Mouse (Mus musculus) right cerebral cortex, postnatal 25 days (tissue): ENCODE measurements around the gene Dmtf1.
A peak's percentile ranks its signal among the peaks of the same experiment; 100 is the strongest.
"Not testable (repeated sequence)": the region's sequence is repeated elsewhere in the genome, so short reads cannot be mapped to it uniquely, and the experiment has no call there.

Source experiments
- DNase-seq: peaks from one replicate; pipeline ENCODE4 v3.0.0; 2022

Dmtf1 gene

DNA sequence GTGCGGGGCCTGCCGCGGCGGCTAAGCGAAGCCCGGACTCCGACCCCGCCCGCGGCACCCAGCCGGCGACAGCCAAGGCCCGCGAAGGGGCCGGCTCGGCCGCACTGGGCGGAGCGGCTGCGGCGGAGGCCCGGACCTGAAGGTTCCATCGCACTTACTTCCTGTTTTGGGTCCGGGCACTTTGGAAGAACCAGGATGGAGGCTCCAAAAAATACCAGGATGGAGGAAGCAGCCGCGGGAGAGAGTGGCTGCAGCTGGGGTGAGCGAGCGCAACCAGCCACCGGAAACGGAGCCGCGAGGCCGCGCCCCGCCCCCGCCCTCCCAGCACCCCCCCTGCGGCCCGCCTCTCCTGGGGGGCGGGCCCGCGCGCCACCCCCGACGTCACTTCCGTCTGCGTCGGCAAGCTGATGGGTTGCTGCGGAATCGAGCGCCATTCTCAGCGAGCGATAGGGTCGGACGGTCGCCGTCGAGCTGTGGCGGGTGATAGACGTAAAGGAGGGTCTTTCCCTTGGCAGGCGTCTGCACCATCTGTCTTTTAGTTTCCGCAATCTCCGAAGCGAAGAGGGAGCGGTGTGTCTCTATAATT is at the start of gene Dmtf1:
Gene Dmtf1 (minus strand): TSS at position 321 of the 586 bp plus-strand sequence.
- DNase-seq = peak; percentile 90

DNA sequence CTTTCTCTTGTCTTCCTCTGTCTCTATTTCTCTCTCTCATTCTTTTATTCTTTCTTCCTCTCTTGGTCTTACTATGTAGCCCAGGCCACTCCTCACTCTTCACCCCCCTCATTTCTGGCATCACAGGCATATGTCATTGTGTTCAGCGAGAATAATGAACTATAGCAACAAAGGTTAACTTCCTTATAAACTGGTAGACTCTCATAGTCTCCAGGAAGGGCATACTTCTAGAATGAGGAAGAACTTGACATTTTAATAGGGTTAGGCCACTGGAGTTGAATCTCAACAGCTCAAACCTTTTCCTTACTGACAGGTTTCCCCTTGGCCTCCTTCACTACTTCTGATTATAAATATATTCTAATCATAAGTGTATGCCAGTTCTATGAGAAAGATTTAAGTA is 24.9 kb upstream of the Dmtf1 start:
- DNase-seq = no peak

GRCm38 (mm10) chr5:9173295-9173694 is 11.7 kb upstream of the Dmtf1 start:
- DNase-seq = no peak

GRCm38 (mm10) chr5:9169328-9170005 is 7.9 kb upstream of the Dmtf1 start:
- not testable (repeated sequence) for DNase-seq

DNA sequence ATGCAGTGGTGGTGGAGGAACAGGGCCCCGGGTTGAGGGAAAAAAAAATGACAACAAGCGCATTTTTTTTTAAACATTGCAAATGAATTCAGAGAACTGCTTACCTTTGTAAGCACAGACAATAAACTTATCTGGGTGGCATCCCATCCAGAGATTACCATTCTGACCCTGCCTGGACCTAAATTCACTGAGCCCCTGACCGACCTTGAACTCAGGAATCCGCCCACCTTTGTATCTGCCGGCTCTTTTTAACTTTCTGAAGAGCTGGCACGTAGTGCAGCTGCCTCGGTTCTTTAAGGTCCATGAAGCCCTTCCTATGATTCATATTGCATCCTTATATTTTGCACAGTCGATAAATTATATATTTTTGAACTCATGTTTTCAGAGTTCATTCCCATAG is 4.8 kb upstream of the Dmtf1 start:
- no peak for DNase-seq

DNA sequence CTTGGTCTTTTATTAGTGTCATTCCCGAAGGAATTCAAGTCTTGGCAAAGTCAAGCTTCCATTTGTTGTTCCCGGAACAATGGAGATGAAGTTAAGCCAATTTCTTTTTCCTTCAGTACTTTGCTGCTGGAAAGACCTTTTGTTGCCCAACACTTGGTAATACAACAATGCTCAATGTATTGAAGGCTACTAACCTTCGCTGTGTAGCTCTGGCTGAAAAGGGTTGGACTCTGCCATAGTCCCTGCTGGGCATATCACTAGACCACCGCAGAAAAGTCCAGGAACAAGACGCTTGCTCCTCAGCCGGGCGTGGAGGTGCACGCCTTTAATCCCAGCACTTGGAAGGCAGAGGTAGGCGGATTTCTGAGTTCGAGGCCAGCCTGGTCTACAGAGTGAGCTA is 3.6 kb upstream of the Dmtf1 start:
- not testable (repeated sequence) for DNase-seq

DNA sequence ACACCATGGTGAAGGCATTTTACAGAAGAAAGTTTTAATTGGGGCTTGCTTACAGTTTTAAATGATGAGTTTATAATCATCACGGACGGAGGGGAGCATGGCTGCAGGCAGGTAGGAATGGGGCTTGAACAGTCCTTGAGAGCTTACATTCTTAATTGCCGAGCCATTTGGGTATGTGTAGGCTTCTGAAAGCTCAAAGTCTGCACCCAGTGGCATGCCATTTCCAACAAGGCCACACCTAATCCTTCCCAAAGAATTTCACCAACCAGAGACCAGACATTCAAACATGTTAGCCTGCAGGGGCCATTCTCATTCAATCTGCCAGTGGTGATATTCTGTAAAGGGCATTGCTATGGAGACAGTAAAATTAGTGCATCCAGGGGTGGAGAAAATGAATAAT is 1.8 kb upstream of the Dmtf1 start:
- DNase-seq = no peak

- DNase-seq = no peak
Measured at GRCm38 (mm10) chr5:9162088-9162487, 512 bp upstream of the Dmtf1 start.

DNA sequence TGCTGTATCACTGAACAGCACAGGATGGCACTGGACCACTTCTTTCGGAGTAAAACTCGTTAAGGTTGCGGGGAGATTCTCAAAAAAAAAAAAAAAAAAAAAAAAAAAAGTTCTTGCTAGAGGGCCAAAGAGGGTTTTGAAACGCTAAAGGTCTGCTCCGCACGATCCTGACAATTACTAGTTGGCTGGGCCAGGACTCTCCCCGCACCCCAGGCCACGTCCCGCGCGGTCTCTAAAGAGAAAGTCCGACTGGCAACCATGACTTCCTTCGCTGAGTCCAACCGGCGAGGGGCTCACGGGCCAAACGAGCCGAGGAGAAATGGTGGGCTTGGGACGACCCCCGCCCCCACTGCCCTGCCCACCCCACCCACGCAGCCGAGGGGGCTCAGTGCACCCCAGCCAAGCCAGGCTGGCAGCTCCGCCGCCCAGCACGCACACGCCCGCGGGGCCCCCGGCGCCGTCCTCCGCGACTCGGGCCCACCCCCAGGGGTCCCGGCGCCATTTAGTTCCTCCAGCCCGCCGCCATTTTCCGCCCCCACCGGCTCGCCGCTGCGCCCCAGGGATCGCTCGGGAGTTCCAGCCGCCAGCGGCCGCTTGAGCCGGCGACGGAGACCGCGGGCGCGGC is 633 bp downstream of the Dmtf1 start:
- no peak for DNase-seq

- no peak for DNase-seq
Measured at GRCm38 (mm10) chr5:9157336-9157735, 4.2 kb downstream of the Dmtf1 start.

DNA sequence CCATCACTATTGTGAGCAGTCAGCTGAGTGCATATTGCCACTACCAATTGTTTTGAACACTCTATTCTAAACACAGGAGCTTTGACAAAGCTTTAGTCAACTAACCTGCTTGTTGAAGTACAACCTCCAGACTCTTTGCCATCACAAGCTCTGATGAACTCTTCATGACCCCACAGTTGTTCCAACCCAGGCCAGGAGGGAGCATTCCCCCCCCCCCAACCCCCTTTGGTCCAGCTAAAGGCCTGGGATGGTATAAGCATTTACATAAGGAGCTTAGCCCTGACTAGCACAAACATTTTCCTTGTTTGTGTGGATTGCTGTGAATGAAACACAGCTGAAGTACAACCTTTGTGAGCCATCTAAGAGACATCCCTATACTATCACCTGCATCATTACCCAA is 4.8 kb downstream of the Dmtf1 start:
- no peak for DNase-seq

- DNase-seq = no peak
Measured at GRCm38 (mm10) chr5:9149273-9149850, 12.2 kb downstream of the Dmtf1 start.

GRCm38 (mm10) chr5:9142376-9142775 is 19.2 kb downstream of the Dmtf1 start:
- no peak for DNase-seq

DNA sequence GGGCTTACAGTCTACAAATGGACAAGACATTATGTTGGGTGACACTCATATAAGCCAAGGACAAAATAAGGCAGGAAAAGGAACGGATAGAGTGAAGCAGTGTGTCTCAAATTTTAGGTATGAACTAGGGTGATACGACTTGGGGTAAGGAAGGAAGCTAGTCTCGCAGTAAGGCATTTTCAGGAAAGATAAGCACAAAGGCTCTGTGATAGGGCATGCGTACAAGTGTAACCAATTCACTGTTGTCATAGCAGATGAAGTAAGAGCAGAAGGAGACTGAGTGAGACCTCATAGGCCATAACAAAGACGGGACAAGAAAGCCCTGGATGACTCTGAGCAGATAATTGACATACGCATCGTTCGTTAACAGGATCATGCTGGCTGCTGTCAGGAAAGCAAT is 20.9 kb downstream of the Dmtf1 start:
- no peak for DNase-seq

DNA sequence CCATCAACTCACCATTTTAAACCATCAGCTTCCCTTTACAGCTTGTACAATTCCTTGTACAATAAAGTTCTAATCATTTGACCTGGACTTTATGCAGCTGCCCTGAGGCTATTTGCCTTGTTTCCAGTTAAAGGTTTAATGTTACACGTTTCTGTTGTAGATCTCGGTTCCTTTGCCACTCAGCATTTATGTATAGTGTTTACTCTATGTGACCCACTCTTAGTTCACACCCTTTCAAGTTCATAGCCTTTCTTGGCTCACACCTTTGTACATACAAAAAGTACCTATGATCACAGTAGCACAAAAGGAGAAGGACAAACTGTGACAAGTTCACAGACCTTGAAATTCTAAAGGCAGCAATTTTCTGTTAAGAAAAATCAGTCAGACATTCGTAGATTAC is 26.0 kb downstream of the Dmtf1 start:
- no peak for DNase-seq

- DNase-seq = no peak
Measured at GRCm38 (mm10) chr5:9131786-9132185, 29.8 kb downstream of the Dmtf1 start.

DNA sequence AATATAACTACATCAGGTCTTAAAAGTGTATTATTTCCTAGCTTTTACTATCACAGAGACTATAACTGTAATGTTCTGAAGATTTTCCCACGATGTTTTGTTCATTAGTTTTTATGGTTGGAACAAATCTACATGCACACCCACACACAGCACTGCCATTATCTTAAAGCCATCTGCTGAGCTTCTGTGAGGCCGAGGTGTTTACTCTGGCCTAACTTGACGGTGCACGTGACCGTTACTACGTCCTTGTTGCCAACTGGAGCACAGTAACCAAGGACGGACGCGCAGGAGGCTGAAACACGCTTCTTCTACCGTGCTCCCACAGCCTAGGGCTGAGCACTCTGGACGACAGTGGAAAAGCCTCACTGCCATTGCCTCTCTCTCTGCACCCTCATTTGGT is 33.0 kb downstream of the Dmtf1 start:
- DNase-seq = peak; percentile 45

DNA sequence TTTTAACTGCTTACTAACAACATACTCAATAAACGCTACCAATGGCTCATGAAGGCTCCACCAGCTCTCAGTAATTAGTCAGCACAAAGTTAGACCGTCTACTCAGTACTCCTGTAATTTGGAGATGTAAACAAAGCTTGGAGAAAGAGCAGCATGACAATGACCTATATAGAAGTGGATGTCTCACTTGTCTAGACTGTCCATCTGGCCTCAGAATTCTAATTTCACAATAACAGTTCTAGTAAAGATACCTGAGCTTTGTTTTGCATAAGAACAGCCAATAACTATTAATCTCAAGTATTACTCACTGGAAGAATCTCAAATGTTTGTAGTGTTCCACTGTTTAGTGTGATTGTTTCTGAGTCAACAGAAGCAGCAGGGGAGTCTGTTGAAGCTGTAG is 37.4 kb downstream of the Dmtf1 start:
- DNase-seq = no peak

GRCm38 (mm10) chr5:9114162-9114561 is 47.4 kb downstream of the Dmtf1 start:
- no peak for DNase-seq

GRCm38 (mm10) chr5:9111759-9112158 is 49.8 kb downstream of the Dmtf1 start:
- DNase-seq = peak; percentile 26

GRCm38 (mm10) chr5:9111285-9111684 is 50.3 kb downstream of the Dmtf1 start:
- no peak for DNase-seq

GRCm38 (mm10) chr5:9109582-9109981 is 52.0 kb downstream of the Dmtf1 start:
- no peak for DNase-seq

GRCm38 (mm10) chr5:9108490-9108889 is 53.1 kb downstream of the Dmtf1 start:
- DNase-seq = no peak
